Mouse (Mus musculus) heart, postnatal 25 days (tissue): ENCODE data around the gene Rfpl4. TPM values are rescaled to one million over a fixed set of nuclear protein-coding genes. Genes with fewer than 3 reads are reported as not detected.
"Not testable (repeated sequence)": the region's sequence is repeated elsewhere in the genome, so short reads cannot be mapped to it uniquely, and the experiment has no call there.

Source experiments
- DNase-seq: peaks from one replicate; pipeline ENCODE4 v3.0.0; 2022; ENCODE audit warnings: low spot score
- intact Hi-C: fragments of 180-260 bp; cut with DNase I; formaldehyde crosslinking; loops from one replicate; pipeline ENCODE4 v1.15.1; 2025
- total RNA-seq, 2 experiments: library from RNA; stranded (reverse); gene quantifications; 2 replicates each; pipeline ENCODE4 v1.2.3; 2021

Rfpl4 gene
- total RNA-seq = not detected

- intact Hi-C loops = no loop called here
- no peak for DNase-seq
Measured at GRCm38 (mm10) chr7:5116850-5117249, at the start of gene Rfpl4. Gene Rfpl4 (minus strand): TSS chr7:5116950.

GRCm38 (mm10) chr7:5149570-5149969 is 32.8 kb upstream of the Rfpl4 start, which contains the start of gene Vmn1r55:
Gene Vmn1r55 (minus strand): TSS chr7:5149670.
- intact Hi-C loops, DNase-seq: not testable (repeated sequence)

- intact Hi-C loops = loop anchor here (5.0 kb wide), 2 partner anchors 58 to 183 kb away; no protein-coding TSS in a partner anchor
- DNase-seq = peak; percentile 52
Measured at GRCm38 (mm10) chr7:5125549-5126406, 9.0 kb upstream of the Rfpl4 start, which contains the start of gene Rasl2-9. Gene Rasl2-9 (minus strand): TSS chr7:5125950.

- intact Hi-C loops = loop anchor here (5.0 kb wide), 2 partner anchors 58 to 183 kb away; no protein-coding TSS in a partner anchor
- no peak for DNase-seq
Measured at GRCm38 (mm10) chr7:5125078-5125477, 8.3 kb upstream of the Rfpl4 start.

- intact Hi-C loops = no loop called here
- DNase-seq = no peak
Measured at GRCm38 (mm10) chr7:5112701-5113100, 4.0 kb downstream of the Rfpl4 start.

GRCm38 (mm10) chr7:5109301-5109700 is 7.4 kb downstream of the Rfpl4 start:
- intact Hi-C loops = no loop called here
- no peak for DNase-seq

GRCm38 (mm10) chr7:5108272-5108671 is 8.5 kb downstream of the Rfpl4 start:
- DNase-seq = no peak
- intact Hi-C loops = no loop called here

GRCm38 (mm10) chr7:5102564-5102963 is 14.2 kb downstream of the Rfpl4 start:
- intact Hi-C loops = no loop called here
- DNase-seq = no peak

GRCm38 (mm10) chr7:5101066-5101663 is 15.6 kb downstream of the Rfpl4 start:
- DNase-seq = no peak
- intact Hi-C loops = no loop called here

GRCm38 (mm10) chr7:5099796-5100195 is 17.0 kb downstream of the Rfpl4 start:
- no peak for DNase-seq
- intact Hi-C loops = no loop called here

GRCm38 (mm10) chr7:5098769-5099168 is 18.0 kb downstream of the Rfpl4 start:
- intact Hi-C loops = no loop called here
- no peak for DNase-seq

- intact Hi-C loops = no loop called here
- no peak for DNase-seq
Measured at GRCm38 (mm10) chr7:5092831-5093510, 23.8 kb downstream of the Rfpl4 start.

- no peak for DNase-seq
- intact Hi-C loops = no loop called here
Measured at GRCm38 (mm10) chr7:5092381-5092780, 24.4 kb downstream of the Rfpl4 start.

GRCm38 (mm10) chr7:5091008-5091728 is 25.6 kb downstream of the Rfpl4 start:
- intact Hi-C loops = no loop called here
- DNase-seq = no peak

- intact Hi-C loops = no loop called here
- DNase-seq = no peak
Measured at GRCm38 (mm10) chr7:5089853-5090252, 26.9 kb downstream of the Rfpl4 start.

- no peak for DNase-seq
- intact Hi-C loops = no loop called here
Measured at GRCm38 (mm10) chr7:5087886-5088285, 28.9 kb downstream of the Rfpl4 start.

GRCm38 (mm10) chr7:5086921-5087440 is 29.8 kb downstream of the Rfpl4 start:
- intact Hi-C loops = no loop called here
- no peak for DNase-seq

- intact Hi-C loops = no loop called here
- no peak for DNase-seq
Measured at GRCm38 (mm10) chr7:5085512-5085911, 31.2 kb downstream of the Rfpl4 start.

GRCm38 (mm10) chr7:5083325-5084105 is 33.2 kb downstream of the Rfpl4 start:
- no peak for DNase-seq
- intact Hi-C loops = loop anchor here (5.0 kb wide), 1 partner anchor 39 kb away; no protein-coding TSS in a partner anchor
